In the genomic region with DNA sequence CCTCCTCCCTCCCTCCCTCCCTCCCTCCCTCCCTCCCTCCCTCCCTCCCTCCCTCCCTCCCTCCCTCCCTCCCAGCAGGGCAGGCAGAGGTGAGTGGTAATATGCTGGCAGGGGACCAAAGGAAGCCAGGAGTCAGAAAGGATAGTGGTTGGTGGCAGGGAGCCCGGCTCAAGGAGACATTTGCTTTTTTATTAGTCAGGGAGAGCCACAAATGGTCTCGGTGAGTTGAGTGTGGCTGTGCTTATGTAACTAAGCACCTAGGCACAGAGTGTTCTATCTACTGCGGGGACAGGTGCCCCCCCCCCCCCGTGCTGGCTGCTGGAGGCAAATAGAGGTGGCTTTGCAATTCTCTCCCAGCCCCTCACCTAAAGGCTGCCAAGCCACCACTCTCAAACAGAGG, we compare ENCODE assay signal across 7 mouse cellular contexts.
DNase-seq lines count a peak whose midpoint lies in the region; ATAC-seq and TF ChIP-seq lines count a peak whose summit lies in the region.

No protein-coding gene starts in this region.

- no peak overlapping the region for H3K9ac ChIP-seq in heart, embryonic 15.5 days
- no peak overlapping the region for H3K9ac ChIP-seq in liver, embryonic 11.5 days (ENCODE audit: low read depth, low read length)

- DNase-seq in lung, postnatal 36 days, result peak; percentile 50
- no peak for DNase-seq in lung, adult 2 months
- DNase-seq in cerebellum, adult 2 months, result peak; percentile 54 to 67
- DNase-seq in embryo, embryonic 11 days, result no peak
- DNase-seq in liver, embryonic 11.5 days (ENCODE audit: low spot score), result no peak

- no peaks in the 10 kb centered on the region for H3K27me3 ChIP-seq in cerebellum, adult 2 months (ENCODE audit: control insufficient read depth, insufficient read depth, low read length)
- peaks cover 3% of the 10 kb centered on the region; the same call in 1 of the 2 replicates for H3K27me3 ChIP-seq in heart, embryonic 15.5 days
- H3K27me3 ChIP-seq in liver, embryonic 11.5 days (replicated peaks; ENCODE audit: control insufficient read depth, insufficient read depth, low read length), result no peaks in the 10 kb centered on the region

- H3K36me3 ChIP-seq in heart, embryonic 15.5 days, result no peaks in the 10 kb centered on the region
- H3K36me3 ChIP-seq in liver, embryonic 11.5 days (ENCODE audit: control insufficient read depth, insufficient read depth, low read length), result no peaks in the 10 kb centered on the region

- 35% methylated on average over 4 of the region's 4 CpGs for WGBS in lung, adult 2 months
- WGBS in cerebellum, adult 2 months, result 14% methylated on average over 4 of the region's 4 CpGs
- WGBS in heart, embryonic 15.5 days, result 18% methylated on average over 4 of the region's 4 CpGs
- 45% methylated on average over 4 of the region's 4 CpGs for WGBS in liver, embryonic 11.5 days

- no peak for ATAC-seq in heart, embryonic 15.5 days (replicated peaks; ENCODE audit: insufficient number of reproducible peaks, insufficient read depth, low FRiP score, low read depth)
- no peak for ATAC-seq in megakaryocyte, adult 5-6 weeks (ENCODE audit: poor library complexity, severe bottlenecking)
- no peak for ATAC-seq in liver, embryonic 11.5 days (replicated peaks; ENCODE audit: low FRiP score)

- H3K4me3 ChIP-seq in lung, adult 2 months (replicated peaks; ENCODE audit: extremely low read depth, low read depth, low read length), result no peak overlapping the region
- H3K4me3 ChIP-seq in cerebellum, adult 2 months (replicated peaks; ENCODE audit: insufficient read depth, low read depth, low read length), result no peak overlapping the region
- no peak overlapping the region for H3K4me3 ChIP-seq in heart, embryonic 15.5 days
- H3K4me3 ChIP-seq in liver, embryonic 11.5 days (ENCODE audit: low read depth, low read length), result no peak overlapping the region

- H3K4me1 ChIP-seq in lung, adult 2 months (ENCODE audit: control insufficient read depth, insufficient read depth, low read length), result no peaks in the 10 kb centered on the region
- peaks cover 27% of the 10 kb centered on the region for H3K4me1 ChIP-seq in cerebellum, adult 2 months (ENCODE audit: control insufficient read depth, insufficient read depth, low read length)
- H3K4me1 ChIP-seq in heart, embryonic 15.5 days (replicated peaks), result peaks cover 33% of the 10 kb centered on the region
- H3K4me1 ChIP-seq in liver, embryonic 11.5 days (replicated peaks; ENCODE audit: control insufficient read depth, insufficient read depth, low read length), result no peaks in the 10 kb centered on the region

- peak overlapping the region; percentile 4; the same call in 1 of the 2 replicates for H3K27ac ChIP-seq in cerebellum, adult 2 months (ENCODE audit: insufficient read depth, low read length)
- peak overlapping the region; percentile 85 for H3K27ac ChIP-seq in heart, embryonic 15.5 days
- H3K27ac ChIP-seq in liver, embryonic 11.5 days (ENCODE audit: low read depth, low read length), result no peak overlapping the region

- TF ChIP-seq POLR2A in lung, adult 2 months (IDR thresholded peaks at IDR 0.05; ENCODE audit: borderline replicate concordance, extremely low read depth, low read depth, low read length), result no peak
- no peak for TF ChIP-seq POLR2A in cerebellum, adult 2 months (IDR thresholded peaks at IDR 0.05; ENCODE audit: borderline replicate concordance, insufficient read depth, low read length)

- H3K4me2 ChIP-seq in heart, embryonic 15.5 days, result no peak overlapping the region
- no peak overlapping the region for H3K4me2 ChIP-seq in liver, embryonic 11.5 days

- TF ChIP-seq CTCF in lung, adult 2 months (IDR thresholded peaks at IDR 0.05; ENCODE audit: insufficient read depth, low read length), result no peak
- TF ChIP-seq CTCF in cerebellum, adult 2 months (IDR thresholded peaks at IDR 0.05; ENCODE audit: borderline replicate concordance, insufficient read depth, low read depth, low read length), result no peak

- H3K9me3 ChIP-seq in heart, embryonic 15.5 days (replicated peaks), result no peaks in the 10 kb centered on the region
- no peaks in the 10 kb centered on the region for H3K9me3 ChIP-seq in liver, embryonic 11.5 days (ENCODE audit: control insufficient read depth, low read length)

Comparison
In these comparisons a context has a peak if more than half of its experiments do, and no peak if none do; other contexts are left out.
1. DNase-seq: peak in lung, postnatal 36 days (single experiment) and cerebellum, adult 2 months (2 of 2); none in lung, adult 2 months (single experiment), embryo, embryonic 11 days (single experiment) and liver, embryonic 11.5 days (single experiment).